Mouse (Mus musculus) erythroblast, embryonic 14.5 days (primary cell): ENCODE results near the gene Papola. TPM values are rescaled to one million over a fixed set of nuclear protein-coding genes. Genes with fewer than 3 reads are reported as not detected.

Experiments used
- H3K27me3 ChIP-seq: 2 replicates; pipeline ENCODE4 v1.6.1; 2012; ENCODE audit warnings: inconsistent platforms; ENCODE audit not compliant: control insufficient read depth
- H3K36me3 ChIP-seq: 2 replicates; pipeline ENCODE4 v1.6.1; 2012; ENCODE audit warnings: mild to moderate bottlenecking, inconsistent platforms; ENCODE audit not compliant: control insufficient read depth
- H3K4me1 ChIP-seq: 2 replicates; pipeline ENCODE4 v1.6.1; 2012; ENCODE audit warnings: inconsistent platforms; ENCODE audit not compliant: control insufficient read depth
- H3K4me3 ChIP-seq: replicated peaks from 2 replicates; pipeline ENCODE3; 2012; ENCODE audit warnings: moderate library complexity, mild to moderate bottlenecking, inconsistent platforms
- H3K9me3 ChIP-seq: 2 replicates; pipeline ENCODE4 v1.6.1; 2012; ENCODE audit warnings: low read length, inconsistent platforms, mixed read lengths; ENCODE audit not compliant: control insufficient read depth
- GATA1 ChIP-seq: IDR thresholded peaks from 2 replicates; pipeline ENCODE4 v1.6.1; 2012; ENCODE audit warnings: low read length, inconsistent platforms, mixed read lengths
- TAL1 ChIP-seq: IDR thresholded peaks from 3 replicates; pipeline ENCODE4 v1.6.1; 2012; ENCODE audit warnings: low read length, inconsistent platforms, mixed read lengths
- polyA plus RNA-seq: library from polyadenylated mRNA; stranded (reverse); fragments of >175 nt; gene quantifications from 2 replicates; pipeline ENCODE4 v1.2.3, GENCODE M21; 2012

Papola gene
- polyA plus RNA-seq, 1 experiment, result 14.5 TPM

- peaks cover 54% of the 10 kb centered on the region for H3K4me1 ChIP-seq
- TF ChIP-seq TAL1 (no peak), GATA1 (no peak)
- H3K4me3 ChIP-seq, result no peak overlapping the region
- no peaks in the 10 kb centered on the region for H3K9me3 ChIP-seq
- peaks cover 37% of the 10 kb centered on the region for H3K36me3 ChIP-seq
- no peaks in the 10 kb centered on the region for H3K27me3 ChIP-seq
Measured at GRCm38 (mm10) chr12:105787626-105788025, 3.1 kb downstream of the Papola start.

- no peak for TF ChIP-seq TAL1
- no peak for TF ChIP-seq GATA1
- H3K9me3 ChIP-seq, result no peaks in the 10 kb centered on the region
- no peak overlapping the region for H3K4me3 ChIP-seq
- H3K27me3 ChIP-seq, result no peaks in the 10 kb centered on the region
- peaks cover 46% of the 10 kb centered on the region for H3K4me1 ChIP-seq
- H3K36me3 ChIP-seq, result peaks cover 51% of the 10 kb centered on the region
Measured at GRCm38 (mm10) chr12:105789885-105790284, 5.4 kb downstream of the Papola start.

GRCm38 (mm10) chr12:105794896-105795295, 10.4 kb downstream of the Papola start:
- Histone ChIP-seq H3K4me3 (no peak overlapping the region), H3K27me3 (no peaks in the 10 kb centered on the region), H3K36me3 (peaks cover 50% of the 10 kb centered on the region), H3K4me1 (peaks cover 13% of the 10 kb centered on the region), H3K9me3 (no peaks in the 10 kb centered on the region)
- TF ChIP-seq GATA1 (no peak), TAL1 (no peak)

GRCm38 (mm10) chr12:105798001-105798400, 13.5 kb downstream of the Papola start:
- Histone ChIP-seq H3K4me3 (no peak overlapping the region), H3K36me3 (peaks cover 65% of the 10 kb centered on the region), H3K27me3 (no peaks in the 10 kb centered on the region), H3K9me3 (no peaks in the 10 kb centered on the region), H3K4me1 (no peaks in the 10 kb centered on the region; the same call in 1 of the 2 replicates)
- TF ChIP-seq GATA1 (no peak), TAL1 (no peak)

GRCm38 (mm10) chr12:105805790-105806189, 21.3 kb downstream of the Papola start:
- no peaks in the 10 kb centered on the region for H3K9me3 ChIP-seq
- no peaks in the 10 kb centered on the region for H3K27me3 ChIP-seq
- H3K36me3 ChIP-seq, result peaks cover 90% of the 10 kb centered on the region
- H3K4me3 ChIP-seq, result no peak overlapping the region
- TF ChIP-seq GATA1 (no peak), TAL1 (no peak)
- H3K4me1 ChIP-seq, result peaks cover 4% of the 10 kb centered on the region

GRCm38 (mm10) chr12:105806205-105806604, 21.7 kb downstream of the Papola start:
- Histone ChIP-seq H3K4me3 (no peak overlapping the region), H3K27me3 (no peaks in the 10 kb centered on the region), H3K9me3 (no peaks in the 10 kb centered on the region), H3K36me3 (peaks cover 90% of the 10 kb centered on the region), H3K4me1 (peaks cover 4% of the 10 kb centered on the region)
- TF ChIP-seq GATA1, result no peak
- TF ChIP-seq TAL1, result no peak

- Histone ChIP-seq H3K4me1 (peaks cover 4% of the 10 kb centered on the region), H3K36me3 (peaks cover 92% of the 10 kb centered on the region)
- no peak for TF ChIP-seq TAL1
- TF ChIP-seq GATA1, result no peak
Measured at GRCm38 (mm10) chr12:105807416-105807815, 22.9 kb downstream of the Papola start.

GRCm38 (mm10) chr12:105808945-105809344, 24.5 kb downstream of the Papola start:
- no peak for TF ChIP-seq TAL1
- no peak for TF ChIP-seq GATA1
- H3K27me3 ChIP-seq, result no peaks in the 10 kb centered on the region
- H3K4me3 ChIP-seq, result no peak overlapping the region
- peaks cover 97% of the 10 kb centered on the region for H3K36me3 ChIP-seq
- no peaks in the 10 kb centered on the region for H3K9me3 ChIP-seq
- peaks cover 4% of the 10 kb centered on the region for H3K4me1 ChIP-seq

More at GRCm38 (mm10) chr12:105807416-105807815, 22.9 kb downstream of the Papola start:
- H3K27me3 ChIP-seq, result no peaks in the 10 kb centered on the region
- no peaks in the 10 kb centered on the region for H3K9me3 ChIP-seq
- no peak overlapping the region for H3K4me3 ChIP-seq

- no peak for TF ChIP-seq TAL1
- 0 out of 2 replicates have a peak, but pooled peaks have one; percentile 30 for TF ChIP-seq GATA1
- peaks cover 4% of the 10 kb centered on the region for H3K4me1 ChIP-seq
- no peaks in the 10 kb centered on the region for H3K9me3 ChIP-seq
- H3K27me3 ChIP-seq, result no peaks in the 10 kb centered on the region
- H3K4me3 ChIP-seq, result no peak overlapping the region
- peaks cover 97% of the 10 kb centered on the region for H3K36me3 ChIP-seq
Measured at GRCm38 (mm10) chr12:105810608-105811007, 26.1 kb downstream of the Papola start.

- no peaks in the 10 kb centered on the region for H3K27me3 ChIP-seq
- TF ChIP-seq TAL1 (no peak), GATA1 (no peak)
- H3K9me3 ChIP-seq, result no peaks in the 10 kb centered on the region
- H3K4me3 ChIP-seq, result no peak overlapping the region
- peaks cover 88% of the 10 kb centered on the region for H3K36me3 ChIP-seq
- peaks cover 4% of the 10 kb centered on the region for H3K4me1 ChIP-seq
Measured at GRCm38 (mm10) chr12:105813957-105814356, 29.5 kb downstream of the Papola start.
